Comparison of ENCODE assay signal across 20 mouse cellular contexts in genomic region chr19:46210951-46211350, GRCm38 (mm10). TPM values are rescaled to one million over a fixed set of nuclear protein-coding genes. Genes with fewer than 3 reads are reported as not detected.
DNase-seq lines count a peak whose midpoint lies in the region; TF ChIP-seq lines count a peak whose summit lies in the region.
"Had no signal": no experiment of that assay in that cellular context is flagged by ENCODE, and none has a peak within 500 bp of the region (broad histone marks: within the 10 kb centered on the region; RNA-seq: fewer than 3 reads in every experiment).

No protein-coding gene starts in this region.

- H3K27ac ChIP-seq in gastrocnemius, adult 2 months = peak overlapping the region; percentile 75
- H3K27ac ChIP-seq: embryonic facial prominence, embryonic 13.5 days; embryonic facial prominence, embryonic 15.5 days; forebrain, embryonic 10.5 days; forebrain, embryonic 12.5 days had no signal

- intact Hi-C loops in gastrocnemius, adult 2 months (cut with DNase I) = no loop called here
- intact Hi-C loops in heart, postnatal 14 days (cut with DNase I) = no loop called here

- no peak overlapping the region for H3K4me3 ChIP-seq in gastrocnemius, adult 2 months
- H3K4me3 ChIP-seq: embryonic facial prominence, embryonic 13.5 days; embryonic facial prominence, embryonic 15.5 days; erythroblast, embryonic 14.5 days; forebrain, embryonic 10.5 days; forebrain, embryonic 12.5 days had no signal

- TF ChIP-seq CTCF in gastrocnemius, adult 2 months (IDR thresholded peaks at IDR 0.05) = no peak

- no peak for DNase-seq in gastrocnemius, adult 2 months
- DNase-seq in gastrocnemius, postnatal 10 days = no peak
- peak; percentile 4 for DNase-seq in heart, adult 11 months
- no peak for DNase-seq in heart, postnatal 14 days
- no peak for DNase-seq in kidney, postnatal 4 days
- DNase-seq: adrenal gland, adult 2 months; adrenal gland, postnatal 10 days; adrenal gland, postnatal 25 days; cerebellum, adult 11 months; cerebellum, adult 18-20 months; cerebellum, adult 8-10 months; cerebellum, adult 9-11 months; cerebellum, postnatal 14 days; cerebellum, postnatal 36 days; embryo, embryonic 11 days had no signal

RNA-seq across cellular contexts. Expression of gene Gbf1, which starts 58.6 kb away (rescaled TPM):
- 10 to 100 TPM; 47.4 to 59.0 TPM for total RNA-seq in gastrocnemius, adult 2 months (2021)
- 10 to 100 TPM; 54.9 to 62.5 TPM for total RNA-seq in gastrocnemius, postnatal 10 days (2021)
- total RNA-seq in heart, postnatal 14 days (2021) = 10 to 100 TPM; 50.3 to 50.7 TPM
